Mouse (Mus musculus): Measurements from ENCODE around the gene Arel1. TPM values are rescaled to one million over a fixed set of nuclear protein-coding genes. Genes with fewer than 3 reads are reported as not detected.

The Arel1 gene
- polyA plus RNA-seq, 1 experiment from 2014 or later = 10.8 TPM

DNA sequence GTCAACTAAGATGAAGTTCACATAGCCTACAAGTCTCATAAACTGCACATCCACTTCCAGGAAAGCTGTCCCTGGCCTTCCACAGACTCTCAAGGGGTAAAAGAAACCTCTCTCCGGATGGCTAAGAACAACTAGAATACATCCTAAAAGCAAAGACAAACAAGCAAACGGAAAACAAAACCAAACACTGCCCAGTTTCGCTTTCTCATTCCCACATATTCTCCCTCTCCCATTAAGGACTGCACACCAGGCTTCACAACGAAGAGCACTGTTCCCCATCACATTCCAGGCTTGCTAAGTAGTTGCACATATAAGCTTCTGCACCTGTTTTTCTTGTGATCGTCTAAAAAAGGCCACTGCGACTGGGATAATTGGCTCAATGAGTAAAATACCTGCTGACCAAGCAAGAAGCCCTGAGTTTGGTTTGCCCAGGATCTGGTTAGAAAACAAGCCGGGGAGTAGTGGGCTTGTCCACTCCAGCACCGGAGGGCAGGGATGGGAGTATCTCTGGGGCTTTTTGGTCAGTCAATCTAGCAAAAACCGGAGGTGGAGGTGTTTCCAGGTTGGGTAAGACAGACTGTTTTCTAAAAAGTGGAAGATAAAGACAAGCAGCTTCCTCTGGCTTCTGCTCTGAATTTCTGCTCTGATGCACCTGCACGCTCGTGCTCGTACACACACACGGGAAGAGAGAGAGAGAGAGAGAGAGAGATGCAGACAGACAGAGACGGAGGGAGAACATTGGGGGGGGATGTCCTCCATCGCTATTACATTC lies 858 bp downstream of the Arel1 start:
- H3K9me3 ChIP-seq = no peaks in the 10 kb centered on the region
- peak overlapping the region; percentile 88 for H3K27ac ChIP-seq
- 21% methylated on average over 15 of the region's 15 CpGs for WGBS
- no peaks in the 10 kb centered on the region for H3K27me3 ChIP-seq (ENCODE audit: insufficient read depth, poor library complexity, severe bottlenecking)
- DNase-seq (ENCODE audit: low spot score) = no peak
- H3K36me3 ChIP-seq = peaks cover 18% of the 10 kb centered on the region
- H3K4me1 ChIP-seq = peaks cover 15% of the 10 kb centered on the region
- peak overlapping the region; percentile 91 for H3K4me3 ChIP-seq

DNA sequence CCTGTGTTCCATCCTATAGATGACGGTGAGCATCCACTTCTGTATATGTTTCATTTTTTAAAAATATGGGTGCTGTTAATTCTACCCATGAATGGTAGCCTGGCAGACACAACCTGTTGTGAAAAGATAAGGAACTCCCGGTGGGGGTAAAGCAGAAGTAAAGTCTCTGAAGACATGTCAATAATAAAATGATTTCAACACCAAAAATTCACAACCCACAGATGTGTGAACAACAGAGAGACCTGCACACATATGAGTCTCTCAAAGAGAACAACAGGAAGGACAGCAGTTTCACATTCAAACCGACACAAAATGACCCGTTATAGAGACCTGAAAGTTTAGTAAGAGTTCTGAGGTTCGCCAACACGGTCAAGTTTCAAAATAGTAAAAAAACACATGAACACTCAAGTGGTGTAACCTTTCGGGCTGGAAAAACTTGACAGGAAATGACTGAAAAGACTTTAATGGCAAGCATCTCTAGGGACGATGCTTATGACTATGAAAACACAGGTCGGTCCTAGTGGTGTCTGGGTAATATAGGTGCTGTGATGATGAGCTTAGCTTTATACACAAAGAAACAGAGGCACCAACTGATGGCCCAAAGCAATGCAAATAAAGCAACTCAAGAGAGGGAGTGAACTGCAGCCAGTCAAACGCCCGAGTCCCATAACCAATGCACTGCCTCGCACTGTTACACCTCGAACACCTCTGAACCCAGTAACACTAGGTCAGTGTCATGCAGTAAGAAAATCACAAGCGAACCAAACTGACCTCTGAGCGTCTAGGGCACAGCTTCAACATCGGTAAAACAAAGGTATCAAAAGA lies 1.7 kb downstream of the Arel1 start:
- H3K9me3 ChIP-seq = no peaks in the 10 kb centered on the region
- 77% methylated on average over 16 of the region's 16 CpGs for WGBS
- H3K27ac ChIP-seq = no peak overlapping the region
- H3K4me1 ChIP-seq = peaks cover 15% of the 10 kb centered on the region
- peaks cover 12% of the 10 kb centered on the region for H3K36me3 ChIP-seq
- H3K27me3 ChIP-seq (ENCODE audit: insufficient read depth, poor library complexity, severe bottlenecking) = no peaks in the 10 kb centered on the region
- H3K4me3 ChIP-seq = peak overlapping the region; percentile 91
- no peak for DNase-seq (ENCODE audit: low spot score)

DNA sequence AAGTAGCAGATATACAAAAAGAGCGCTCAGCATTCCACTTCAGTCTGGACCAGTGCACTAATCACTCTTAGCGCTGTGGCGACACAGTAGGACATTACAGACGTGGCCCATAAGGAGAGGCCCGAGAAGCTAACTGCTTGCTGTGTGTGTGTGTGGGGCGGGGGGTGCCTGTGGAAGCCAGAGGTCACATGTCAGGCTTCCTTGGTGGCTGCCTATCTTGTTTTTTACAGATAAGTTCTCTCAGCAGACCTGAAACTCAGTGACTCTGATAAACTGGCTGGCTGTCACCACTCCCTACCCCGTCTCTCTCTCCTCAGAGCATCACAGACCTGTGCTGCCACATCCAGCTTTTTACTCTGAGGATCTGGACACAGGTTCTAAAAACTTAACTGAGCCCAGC lies 8.1 kb downstream of the Arel1 start:
- peak overlapping the region; percentile 84 for H3K27ac ChIP-seq
- DNase-seq (ENCODE audit: low spot score) = peak; percentile 94
- 25% methylated on average over 7 of the region's 7 CpGs for WGBS
- H3K36me3 ChIP-seq = peaks cover 14% of the 10 kb centered on the region; the same call in 1 of the 2 replicates
- H3K4me3 ChIP-seq = no peak overlapping the region
- H3K27me3 ChIP-seq (ENCODE audit: insufficient read depth, poor library complexity, severe bottlenecking) = no peaks in the 10 kb centered on the region
- H3K4me1 ChIP-seq = peaks cover 20% of the 10 kb centered on the region; the same call in 1 of the 2 replicates
- no peaks in the 10 kb centered on the region for H3K9me3 ChIP-seq

DNA sequence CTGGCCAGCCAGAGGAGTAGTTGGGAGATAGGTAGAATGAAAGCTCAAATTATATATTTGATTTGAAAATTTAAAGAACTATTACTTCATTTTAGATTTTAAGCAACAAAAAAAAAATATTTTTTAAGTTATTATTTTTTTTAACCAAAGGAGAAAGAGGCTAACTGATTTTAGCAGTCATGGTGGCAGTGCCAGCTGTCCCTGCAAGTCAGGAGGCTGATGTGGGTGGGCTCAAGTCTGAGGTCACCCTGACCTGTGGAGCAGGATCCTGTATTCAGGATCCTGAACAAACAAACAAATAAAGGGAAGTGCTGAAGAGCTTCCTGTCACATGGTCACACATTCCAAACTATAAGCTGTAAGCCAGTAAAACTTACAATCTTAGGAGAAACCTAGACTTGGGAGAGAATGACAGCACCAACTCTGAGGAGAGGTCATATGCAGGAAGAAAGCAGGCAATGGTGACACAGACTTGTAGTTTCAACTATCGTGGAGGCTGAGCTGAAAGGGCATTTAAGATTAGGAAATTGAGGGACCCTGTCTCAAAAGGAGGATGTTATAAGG lies 11.8 kb downstream of the Arel1 start:
- WGBS = 71% methylated on average over 1 of the region's 1 CpGs
- Histone ChIP-seq H3K4me1 (peaks cover 20% of the 10 kb centered on the region; the same call in 1 of the 2 replicates), H3K4me3 (no peak overlapping the region), H3K27me3 (ENCODE audit: insufficient read depth, poor library complexity, severe bottlenecking) (no peaks in the 10 kb centered on the region), H3K36me3 (peaks cover 21% of the 10 kb centered on the region), H3K27ac (no peak overlapping the region), H3K9me3 (no peaks in the 10 kb centered on the region)
- no peak for DNase-seq (ENCODE audit: low spot score)

DNA sequence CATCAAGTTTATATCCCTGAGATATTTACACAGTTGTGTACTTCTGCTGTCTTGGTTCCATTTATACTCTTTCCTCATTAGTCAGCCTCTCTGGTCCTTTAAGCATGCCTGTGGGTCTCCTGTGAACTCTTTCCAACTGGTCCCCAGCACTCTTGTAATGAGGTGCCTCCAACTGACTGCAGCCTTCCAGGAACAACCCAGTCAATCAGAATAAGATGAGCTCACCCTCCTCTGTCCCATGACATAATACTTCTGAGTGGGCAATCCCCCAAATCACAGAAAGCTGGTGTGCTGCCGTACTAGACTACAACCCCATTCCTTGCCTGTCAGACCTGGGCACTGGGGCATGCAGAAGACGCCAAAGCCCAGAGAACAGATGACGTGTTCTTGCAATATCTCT lies 14.4 kb downstream of the Arel1 start:
- H3K9me3 ChIP-seq = no peaks in the 10 kb centered on the region
- WGBS = 96% methylated on average over 3 of the region's 3 CpGs
- peaks cover 24% of the 10 kb centered on the region for H3K36me3 ChIP-seq
- H3K4me1 ChIP-seq = no peaks in the 10 kb centered on the region
- no peak for DNase-seq (ENCODE audit: low spot score)
- H3K27ac ChIP-seq = no peak overlapping the region
- no peak overlapping the region for H3K4me3 ChIP-seq
- no peaks in the 10 kb centered on the region for H3K27me3 ChIP-seq (ENCODE audit: insufficient read depth, poor library complexity, severe bottlenecking)

DNA sequence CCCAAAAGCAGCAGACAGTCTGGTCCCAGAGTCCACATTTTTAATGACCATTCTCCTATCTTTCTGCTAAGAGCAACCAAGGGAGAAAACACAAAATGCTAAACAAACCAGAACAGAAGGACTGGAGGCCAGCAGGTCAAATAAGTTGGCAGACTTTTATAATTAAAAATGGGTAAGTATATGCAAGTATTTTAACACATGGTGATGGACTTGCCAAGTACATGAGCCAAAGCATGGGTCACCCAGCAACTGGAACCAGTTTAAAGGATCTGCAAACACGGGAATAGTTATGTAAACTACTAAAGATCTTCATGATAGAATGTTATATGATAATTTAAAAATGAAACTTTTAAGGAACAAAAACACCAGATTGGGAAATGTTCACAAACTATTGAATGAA lies 18.3 kb downstream of the Arel1 start:
- Histone ChIP-seq H3K27ac (no peak overlapping the region), H3K36me3 (peaks cover 36% of the 10 kb centered on the region), H3K9me3 (no peaks in the 10 kb centered on the region), H3K4me1 (0 out of 2 replicates have a peak, but pooled peaks cover 5% of the 10 kb centered on the region), H3K27me3 (ENCODE audit: insufficient read depth, poor library complexity, severe bottlenecking) (no peaks in the 10 kb centered on the region), H3K4me3 (no peak overlapping the region)
- no peak for DNase-seq (ENCODE audit: low spot score)
- WGBS = 83% methylated on average over 1 of the region's 1 CpGs

DNA sequence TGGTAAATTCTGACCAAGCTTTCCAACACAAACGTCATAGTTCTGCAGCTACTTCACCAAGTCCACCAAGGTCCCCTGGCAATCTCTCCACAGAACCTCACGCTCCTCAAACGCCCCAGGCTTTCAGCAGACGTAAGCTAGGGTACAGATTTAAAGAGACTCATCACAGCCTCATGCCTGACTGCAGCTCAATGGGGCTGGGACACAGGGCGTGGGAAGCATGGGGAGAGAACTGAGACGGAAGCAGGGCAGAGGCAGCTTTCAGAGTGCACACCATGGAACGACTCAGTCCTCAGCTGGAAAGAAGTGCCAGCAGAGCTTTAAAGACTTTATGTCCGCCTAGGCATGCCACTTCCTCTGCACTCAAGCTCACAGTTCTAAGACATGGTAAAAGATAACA lies 19.2 kb downstream of the Arel1 start:
- no peak overlapping the region; the same call in 1 of the 2 replicates for H3K27ac ChIP-seq
- DNase-seq (ENCODE audit: low spot score) = no peak
- no peak overlapping the region for H3K4me3 ChIP-seq
- no peaks in the 10 kb centered on the region for H3K27me3 ChIP-seq (ENCODE audit: insufficient read depth, poor library complexity, severe bottlenecking)
- H3K4me1 ChIP-seq = 0 out of 2 replicates have a peak, but pooled peaks cover 5% of the 10 kb centered on the region
- 74% methylated on average over 8 of the region's 8 CpGs for WGBS
- peaks cover 45% of the 10 kb centered on the region for H3K36me3 ChIP-seq
- H3K9me3 ChIP-seq = no peaks in the 10 kb centered on the region

DNA sequence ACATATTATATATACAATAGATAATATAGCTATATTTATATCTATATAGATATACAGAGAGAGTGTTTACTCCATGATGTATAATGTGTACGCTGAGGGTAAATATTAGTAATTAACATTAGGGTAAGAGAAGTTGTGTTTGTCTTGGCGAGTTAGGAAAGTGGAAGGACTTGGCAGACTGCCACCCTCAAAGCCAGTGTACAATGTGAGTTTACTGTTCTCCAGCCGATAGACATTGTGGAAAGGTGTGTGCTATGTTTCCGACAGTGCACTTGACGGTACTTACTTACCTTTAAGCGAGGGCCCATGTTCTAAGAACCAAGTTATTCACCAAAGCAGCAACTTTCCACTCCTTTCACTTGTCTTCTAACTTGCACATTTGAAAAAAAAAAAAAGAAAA lies 19.9 kb downstream of the Arel1 start:
- 91% methylated on average over 6 of the region's 6 CpGs for WGBS
- peaks cover 43% of the 10 kb centered on the region for H3K36me3 ChIP-seq
- DNase-seq (ENCODE audit: low spot score) = no peak
- no peaks in the 10 kb centered on the region for H3K9me3 ChIP-seq
- no peak overlapping the region for H3K27ac ChIP-seq
- H3K4me3 ChIP-seq = no peak overlapping the region
- H3K27me3 ChIP-seq (ENCODE audit: insufficient read depth, poor library complexity, severe bottlenecking) = no peaks in the 10 kb centered on the region
- H3K4me1 ChIP-seq = 0 out of 2 replicates have a peak, but pooled peaks cover 5% of the 10 kb centered on the region

DNA sequence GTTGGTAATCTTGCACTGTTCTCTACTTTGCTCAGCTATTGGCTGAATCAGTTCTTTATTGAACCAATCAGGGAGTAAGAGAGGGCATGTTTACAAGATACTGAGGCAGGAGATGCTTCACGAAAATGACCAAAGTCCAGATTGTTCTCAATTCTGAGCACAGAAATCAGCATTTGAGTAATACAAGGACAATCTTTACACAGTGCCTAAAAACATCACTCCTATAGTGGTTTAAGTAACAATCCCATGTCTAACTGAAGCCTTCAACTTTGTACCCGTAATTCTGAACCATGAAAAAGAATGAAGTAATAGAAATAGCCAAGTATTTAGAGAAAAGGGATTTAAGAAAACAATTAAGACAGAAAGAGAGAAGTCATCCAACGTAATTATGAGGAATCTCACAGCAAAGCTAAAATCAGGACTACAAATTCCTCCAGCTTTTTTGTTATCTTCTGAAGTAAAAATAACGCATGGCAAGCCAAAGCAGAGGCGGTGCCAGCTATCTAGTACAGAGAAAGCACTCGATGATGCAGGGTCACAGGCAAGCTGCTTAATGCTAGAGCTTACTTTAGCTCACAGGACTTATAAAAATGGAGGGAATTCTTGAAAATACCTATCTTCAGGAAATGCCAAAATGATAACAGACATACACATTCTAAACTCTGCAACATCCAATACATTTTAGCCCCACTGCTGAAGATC lies 22.0 kb downstream of the Arel1 start:
- no peaks in the 10 kb centered on the region for H3K9me3 ChIP-seq
- H3K27me3 ChIP-seq (ENCODE audit: insufficient read depth, poor library complexity, severe bottlenecking) = no peaks in the 10 kb centered on the region
- H3K4me1 ChIP-seq = peaks cover 14% of the 10 kb centered on the region; the same call in 1 of the 2 replicates
- no peak for DNase-seq (ENCODE audit: low spot score)
- 65% methylated on average over 6 of the region's 6 CpGs for WGBS
- peaks cover 40% of the 10 kb centered on the region for H3K36me3 ChIP-seq
- no peak overlapping the region for H3K4me3 ChIP-seq
- H3K27ac ChIP-seq = no peak overlapping the region

DNA sequence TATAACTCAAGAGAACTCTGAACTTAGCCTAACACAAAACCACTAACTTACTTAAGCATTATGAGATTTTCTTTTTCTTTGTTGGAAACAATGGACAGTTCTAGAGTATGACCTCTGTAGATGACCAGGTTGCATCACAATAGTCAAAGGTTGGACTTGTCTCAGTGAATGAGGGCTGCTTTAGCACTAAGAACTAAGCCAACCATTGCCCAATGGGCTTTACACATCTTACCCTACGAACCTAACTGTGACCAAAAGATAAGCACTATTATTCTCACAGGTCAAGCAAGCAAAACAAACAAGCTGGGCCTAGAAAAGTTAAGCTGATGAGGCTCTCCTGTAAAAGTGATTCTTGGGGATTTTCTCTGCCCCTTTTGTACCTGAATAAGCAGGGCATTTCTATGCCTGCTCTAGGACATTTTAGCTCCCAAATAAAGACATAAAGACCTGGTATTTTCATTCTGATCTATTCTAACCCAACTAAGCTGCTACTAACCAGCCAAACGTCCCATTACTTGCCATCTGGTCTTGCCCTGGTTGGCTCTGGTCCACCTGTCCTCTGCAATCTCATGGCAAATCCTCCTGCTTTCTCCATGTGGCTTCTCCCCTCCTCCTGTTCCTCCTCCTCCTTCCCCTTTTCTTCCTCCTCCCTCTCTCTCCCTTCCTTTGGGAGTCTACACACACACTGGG lies 22.7 kb downstream of the Arel1 start:
- Histone ChIP-seq H3K4me3 (no peak overlapping the region), H3K27ac (no peak overlapping the region), H3K36me3 (peaks cover 38% of the 10 kb centered on the region), H3K27me3 (ENCODE audit: insufficient read depth, poor library complexity, severe bottlenecking) (no peaks in the 10 kb centered on the region), H3K4me1 (peaks cover 18% of the 10 kb centered on the region; the same call in 1 of the 2 replicates), H3K9me3 (no peaks in the 10 kb centered on the region)
- no peak for DNase-seq (ENCODE audit: low spot score)
- WGBS = 71% methylated on average over 2 of the region's 2 CpGs

DNA sequence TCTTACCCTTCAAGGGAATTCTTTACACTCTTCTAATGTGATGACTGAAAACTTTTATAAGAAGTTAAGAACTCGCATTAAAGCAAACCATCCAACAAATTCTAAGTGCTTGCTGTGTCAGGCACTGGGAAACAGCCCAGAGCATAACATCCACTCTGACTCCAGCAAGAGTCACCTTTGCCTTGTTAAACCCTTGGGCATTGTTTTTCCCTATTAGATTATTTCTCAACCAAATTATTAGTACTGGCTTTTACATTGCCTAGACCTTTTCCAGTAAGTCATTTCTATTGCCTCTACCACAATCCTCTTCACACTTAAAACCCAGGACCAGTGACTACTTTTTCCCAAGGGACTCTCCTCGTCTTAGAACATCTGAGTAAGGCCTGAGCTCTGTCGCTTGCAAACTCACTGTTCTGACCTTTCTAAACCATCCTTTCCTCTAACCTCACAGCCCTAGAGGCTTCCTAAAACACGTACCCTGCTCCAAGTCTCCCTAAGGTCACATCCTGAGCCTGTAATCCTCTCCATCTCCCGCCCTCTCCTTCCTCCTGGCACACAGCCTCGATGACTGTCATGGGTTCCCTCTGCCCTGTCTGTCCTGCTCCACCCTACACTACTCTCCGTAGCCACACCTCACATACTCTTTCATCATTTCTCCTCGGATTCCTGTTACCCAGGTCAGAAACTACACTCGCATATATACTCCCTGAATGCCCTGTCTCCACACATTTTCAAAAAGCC lies 25.7 kb downstream of the Arel1 start:
- no peaks in the 10 kb centered on the region for H3K27me3 ChIP-seq (ENCODE audit: insufficient read depth, poor library complexity, severe bottlenecking)
- DNase-seq (ENCODE audit: low spot score) = no peak
- no peak overlapping the region for H3K27ac ChIP-seq
- 83% methylated on average over 9 of the region's 9 CpGs for WGBS
- peaks cover 51% of the 10 kb centered on the region for H3K36me3 ChIP-seq
- no peaks in the 10 kb centered on the region for H3K9me3 ChIP-seq
- H3K4me3 ChIP-seq = no peak overlapping the region
- H3K4me1 ChIP-seq = peaks cover 18% of the 10 kb centered on the region; the same call in 1 of the 2 replicates
